Mouse (Mus musculus): ENCODE measurements at regions not wholly inside any gene's neighbourhood (a gene's known extent, or its start where the extent isn't known, plus 50 kb on each side); places are given as distances from the start of the nearest gene placed in this dataset.
"Not testable (repeated sequence)": the region's sequence is repeated elsewhere in the genome, so short reads cannot be mapped to it uniquely, and the experiment has no call there.

GRCm38 (mm10) chr2:84042793-84043192 lies 52.4 kb downstream of the Gm13691 start:
- no peak overlapping the region for H3K27ac ChIP-seq
- no peaks in the 10 kb centered on the region for H3K4me1 ChIP-seq (replicated peaks)
- H3K36me3 ChIP-seq: no peaks in the 10 kb centered on the region
- no peak for DNase-seq (ENCODE audit: low spot score)
- WGBS: 47% methylated on average over 2 of the region's 2 CpGs
- H3K9me3 ChIP-seq: no peaks in the 10 kb centered on the region
- H3K27me3 ChIP-seq (ENCODE audit: insufficient read depth, poor library complexity, severe bottlenecking): no peaks in the 10 kb centered on the region
- H3K4me3 ChIP-seq: no peak overlapping the region

- Histone ChIP-seq H3K27me3 (ENCODE audit: insufficient read depth, poor library complexity, severe bottlenecking) (no peaks in the 10 kb centered on the region), H3K9me3 (no peaks in the 10 kb centered on the region), H3K36me3 (no peaks in the 10 kb centered on the region), H3K27ac (no peak overlapping the region), H3K4me3 (no peak overlapping the region), H3K4me1 (replicated peaks) (no peaks in the 10 kb centered on the region)
- 87% methylated on average over 9 of the region's 9 CpGs for WGBS
- no peak for DNase-seq (ENCODE audit: low spot score)
Observed at GRCm38 (mm10) chr2:84048398-84049140, 58.2 kb downstream of the Gm13691 start.

- Histone ChIP-seq H3K9me3 (no peaks in the 10 kb centered on the region), H3K36me3 (no peaks in the 10 kb centered on the region), H3K4me3 (no peak overlapping the region), H3K27ac (no peak overlapping the region), H3K4me1 (replicated peaks) (no peaks in the 10 kb centered on the region), H3K27me3 (ENCODE audit: insufficient read depth, poor library complexity, severe bottlenecking) (no peaks in the 10 kb centered on the region)
- no peak for DNase-seq (ENCODE audit: low spot score)
- 70% methylated on average over 3 of the region's 3 CpGs for WGBS
Observed at GRCm38 (mm10) chr2:84051883-84052331, 61.6 kb downstream of the Gm13691 start.

- H3K4me1 ChIP-seq (replicated peaks): no peaks in the 10 kb centered on the region
- no peak overlapping the region for H3K27ac ChIP-seq
- no peaks in the 10 kb centered on the region for H3K9me3 ChIP-seq
- no peak overlapping the region for H3K4me3 ChIP-seq
- no peaks in the 10 kb centered on the region for H3K27me3 ChIP-seq (ENCODE audit: insufficient read depth, poor library complexity, severe bottlenecking)
- no peak for DNase-seq (ENCODE audit: low spot score)
- no peaks in the 10 kb centered on the region for H3K36me3 ChIP-seq
- WGBS: 87% methylated on average over 7 of the region's 7 CpGs
Observed at GRCm38 (mm10) chr2:84059246-84059645, 68.9 kb downstream of the Gm13691 start.

- H3K36me3 ChIP-seq: no peaks in the 10 kb centered on the region
- no peak overlapping the region for H3K4me3 ChIP-seq
- no peak for DNase-seq (ENCODE audit: low spot score)
- H3K4me1 ChIP-seq (replicated peaks): no peaks in the 10 kb centered on the region
- H3K27me3 ChIP-seq (ENCODE audit: insufficient read depth, poor library complexity, severe bottlenecking): no peaks in the 10 kb centered on the region
- no peaks in the 10 kb centered on the region for H3K9me3 ChIP-seq
- WGBS: 91% methylated on average over 1 of the region's 1 CpGs
- H3K27ac ChIP-seq: no peak overlapping the region
Observed at GRCm38 (mm10) chr2:84061221-84061620, 70.9 kb downstream of the Gm13691 start.

GRCm38 (mm10) chr2:84064371-84064770 lies 74.0 kb downstream of the Gm13691 start:
- H3K27me3 ChIP-seq (ENCODE audit: insufficient read depth, poor library complexity, severe bottlenecking): no peaks in the 10 kb centered on the region
- DNase-seq (ENCODE audit: low spot score): no peak
- H3K4me1 ChIP-seq (replicated peaks): no peaks in the 10 kb centered on the region
- 85% methylated on average over 2 of the region's 2 CpGs for WGBS
- no peak overlapping the region for H3K4me3 ChIP-seq
- H3K27ac ChIP-seq: no peak overlapping the region
- H3K36me3 ChIP-seq: no peaks in the 10 kb centered on the region
- H3K9me3 ChIP-seq: no peaks in the 10 kb centered on the region

- WGBS: 75% methylated on average over 7 of the region's 7 CpGs
- no peaks in the 10 kb centered on the region for H3K4me1 ChIP-seq (replicated peaks)
- no peaks in the 10 kb centered on the region for H3K9me3 ChIP-seq
- no peak overlapping the region for H3K27ac ChIP-seq
- H3K4me3 ChIP-seq: no peak overlapping the region
- no peaks in the 10 kb centered on the region for H3K36me3 ChIP-seq
- no peaks in the 10 kb centered on the region for H3K27me3 ChIP-seq (ENCODE audit: insufficient read depth, poor library complexity, severe bottlenecking)
- no peak for DNase-seq (ENCODE audit: low spot score)
Observed at GRCm38 (mm10) chr2:84065061-84065460, 74.7 kb downstream of the Gm13691 start.

GRCm38 (mm10) chr2:84065749-84066148 lies 75.4 kb downstream of the Gm13691 start:
- Histone ChIP-seq H3K4me3 (no peak overlapping the region), H3K9me3 (no peaks in the 10 kb centered on the region), H3K4me1 (replicated peaks) (no peaks in the 10 kb centered on the region), H3K27me3 (ENCODE audit: insufficient read depth, poor library complexity, severe bottlenecking) (no peaks in the 10 kb centered on the region), H3K27ac (no peak overlapping the region), H3K36me3 (no peaks in the 10 kb centered on the region)
- WGBS: 86% methylated on average over 2 of the region's 2 CpGs
- no peak for DNase-seq (ENCODE audit: low spot score)

- H3K4me1 ChIP-seq (replicated peaks): no peaks in the 10 kb centered on the region
- no peak overlapping the region for H3K27ac ChIP-seq
- no peaks in the 10 kb centered on the region for H3K27me3 ChIP-seq (ENCODE audit: insufficient read depth, poor library complexity, severe bottlenecking)
- WGBS: 89% methylated on average over 3 of the region's 3 CpGs
- no peak overlapping the region for H3K4me3 ChIP-seq
- DNase-seq (ENCODE audit: low spot score): no peak
- no peaks in the 10 kb centered on the region for H3K36me3 ChIP-seq
- no peaks in the 10 kb centered on the region for H3K9me3 ChIP-seq
Observed at GRCm38 (mm10) chr2:84066151-84066693, 75.9 kb downstream of the Gm13691 start.

- WGBS: 79% methylated on average over 6 of the region's 6 CpGs
- Histone ChIP-seq H3K4me1 (replicated peaks) (no peaks in the 10 kb centered on the region), H3K27ac (no peak overlapping the region), H3K4me3 (no peak overlapping the region), H3K36me3 (no peaks in the 10 kb centered on the region), H3K9me3 (no peaks in the 10 kb centered on the region), H3K27me3 (ENCODE audit: insufficient read depth, poor library complexity, severe bottlenecking) (no peaks in the 10 kb centered on the region)
- DNase-seq (ENCODE audit: low spot score): no peak
Observed at GRCm38 (mm10) chr2:84066785-84067526, 76.6 kb downstream of the Gm13691 start.

- Histone ChIP-seq H3K4me1 (replicated peaks) (no peaks in the 10 kb centered on the region), H3K27me3 (ENCODE audit: insufficient read depth, poor library complexity, severe bottlenecking) (no peaks in the 10 kb centered on the region), H3K9me3 (no peaks in the 10 kb centered on the region), H3K36me3 (no peaks in the 10 kb centered on the region), H3K27ac (no peak overlapping the region), H3K4me3 (no peak overlapping the region)
- no peak for DNase-seq (ENCODE audit: low spot score)
- WGBS: 92% methylated on average over 4 of the region's 4 CpGs
Observed at GRCm38 (mm10) chr2:84068617-84069016, 78.3 kb downstream of the Gm13691 start.

GRCm38 (mm10) chr2:84069411-84069810 lies 79.1 kb downstream of the Gm13691 start:
- H3K9me3 ChIP-seq; H3K4me3 ChIP-seq; DNase-seq (ENCODE audit: low spot score); H3K27ac ChIP-seq; H3K4me1 ChIP-seq (replicated peaks); H3K27me3 ChIP-seq (ENCODE audit: insufficient read depth, poor library complexity, severe bottlenecking); H3K36me3 ChIP-seq: not testable (repeated sequence)
- WGBS: 85% methylated on average over 1 of the region's 1 CpGs

GRCm38 (mm10) chr2:84072881-84073583 lies 82.7 kb downstream of the Gm13691 start:
- Histone ChIP-seq H3K9me3 (no peaks in the 10 kb centered on the region), H3K36me3 (no peaks in the 10 kb centered on the region), H3K27ac (no peak overlapping the region), H3K4me3 (no peak overlapping the region), H3K27me3 (ENCODE audit: insufficient read depth, poor library complexity, severe bottlenecking) (no peaks in the 10 kb centered on the region), H3K4me1 (replicated peaks) (no peaks in the 10 kb centered on the region)
- DNase-seq (ENCODE audit: low spot score): no peak
- 77% methylated on average over 8 of the region's 8 CpGs for WGBS

All from hindbrain, embryonic 10.5 days (tissue).